Mouse (Mus musculus) liver, adult 2 months (tissue): ENCODE data around the gene B3galt1.

Source experiments
- CTCF ChIP-seq: fragments of 200-500 bp; IDR thresholded peaks from 2 replicates; pipeline ENCODE4 v1.5.1; 2011; ENCODE audit warnings: low read depth, low read length, control low read depth
- POLR2A ChIP-seq: fragments of 200-500 bp; IDR thresholded peaks from 2 replicates; pipeline ENCODE4 v1.6.1; 2011; ENCODE audit warnings: low read length, control low read depth; ENCODE audit not compliant: insufficient read depth; ENCODE audit errors: extremely low read depth

DNA sequence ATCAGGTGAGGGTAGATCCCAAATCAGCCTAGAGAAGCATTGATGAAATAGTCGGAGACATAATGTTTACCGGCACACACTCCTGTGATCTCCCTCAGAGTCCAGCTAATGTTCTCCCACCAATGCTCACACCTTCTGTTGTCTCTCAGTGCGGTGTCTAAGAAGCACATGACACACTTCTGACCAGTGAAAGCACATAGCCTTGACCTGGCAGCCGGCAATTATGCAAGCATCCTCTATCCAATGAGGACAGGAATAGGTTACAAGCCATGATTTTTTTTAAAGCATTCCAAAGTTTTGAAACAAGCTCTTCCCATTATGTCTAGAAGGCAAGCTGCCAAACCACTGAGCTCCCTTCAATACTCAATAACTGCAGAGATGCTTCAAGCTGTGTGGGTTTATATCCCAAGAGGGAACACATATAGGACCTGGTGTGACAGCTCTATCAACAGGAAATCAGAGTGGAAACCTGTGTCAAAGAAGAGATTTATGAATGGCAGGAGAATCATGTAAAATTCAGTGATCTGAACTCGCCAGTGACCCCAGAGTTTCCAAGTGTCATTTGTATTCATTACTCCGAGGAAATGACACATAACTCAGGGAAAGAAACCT, 456.0 kb downstream of the B3galt1 start:
- TF ChIP-seq CTCF = no peak
- TF ChIP-seq POLR2A = no peak
